Mouse (Mus musculus): ENCODE measurements at regions not wholly inside any gene's neighbourhood (a gene's known extent, or its start where the extent isn't known, plus 50 kb on each side); places are given as distances from the start of the nearest gene placed in this dataset.

GRCm38 (mm10) chr2:101080231-101080630 lies 544.3 kb upstream of the Rag2 start:
- Histone ChIP-seq H3K4me1 (replicated peaks) (no peaks in the 10 kb centered on the region), H3K4me3 (replicated peaks) (no peak overlapping the region), H3K9me3 (no peaks in the 10 kb centered on the region), H3K4me2 (replicated peaks) (no peak overlapping the region), H3K27me3 (no peaks in the 10 kb centered on the region), H3K9ac (replicated peaks) (no peak overlapping the region), H3K36me3 (no peaks in the 10 kb centered on the region), H3K27ac (no peak overlapping the region)
- no peak for ATAC-seq
- 73% methylated on average over 1 of the region's 1 CpGs for WGBS

GRCm38 (mm10) chr2:101083813-101084212 lies 540.7 kb upstream of the Rag2 start:
- no peaks in the 10 kb centered on the region for H3K9me3 ChIP-seq

DNA sequence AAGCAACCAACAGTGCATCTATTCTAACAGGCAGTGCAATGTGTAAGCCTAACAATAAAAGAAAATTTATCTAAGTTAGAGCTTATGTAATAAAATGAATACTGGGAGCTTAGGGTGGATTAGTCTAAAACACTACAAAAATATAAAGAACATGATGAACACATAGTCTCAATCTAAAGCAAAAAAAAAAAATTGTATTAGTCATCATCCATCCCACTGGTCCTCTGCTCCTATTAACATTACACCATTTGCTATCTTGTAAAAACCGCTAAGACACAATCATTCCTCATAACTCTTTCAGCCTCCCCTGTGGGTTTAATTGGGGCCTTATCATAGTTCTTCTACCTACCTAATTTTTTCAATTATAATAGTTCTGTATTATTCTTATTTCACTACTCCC lies 539.9 kb upstream of the Rag2 start:
- Histone ChIP-seq H3K4me2 (replicated peaks) (no peak overlapping the region), H3K4me3 (replicated peaks) (no peak overlapping the region), H3K27me3 (no peaks in the 10 kb centered on the region), H3K27ac (no peak overlapping the region), H3K36me3 (no peaks in the 10 kb centered on the region), H3K9me3 (no peaks in the 10 kb centered on the region), H3K9ac (replicated peaks) (no peak overlapping the region), H3K4me1 (replicated peaks) (no peaks in the 10 kb centered on the region)
- 90% methylated on average over 1 of the region's 1 CpGs for WGBS
- no peak for ATAC-seq

More at GRCm38 (mm10) chr2:101083813-101084212, 540.7 kb upstream of the Rag2 start:
- ATAC-seq = no peak
- H3K4me2 ChIP-seq (replicated peaks) = no peak overlapping the region
- no peak overlapping the region for H3K27ac ChIP-seq
- no peak overlapping the region for H3K4me3 ChIP-seq (replicated peaks)
- H3K36me3 ChIP-seq = no peaks in the 10 kb centered on the region
- no peaks in the 10 kb centered on the region for H3K4me1 ChIP-seq (replicated peaks)
- H3K9ac ChIP-seq (replicated peaks) = no peak overlapping the region
- H3K27me3 ChIP-seq = no peaks in the 10 kb centered on the region

DNA sequence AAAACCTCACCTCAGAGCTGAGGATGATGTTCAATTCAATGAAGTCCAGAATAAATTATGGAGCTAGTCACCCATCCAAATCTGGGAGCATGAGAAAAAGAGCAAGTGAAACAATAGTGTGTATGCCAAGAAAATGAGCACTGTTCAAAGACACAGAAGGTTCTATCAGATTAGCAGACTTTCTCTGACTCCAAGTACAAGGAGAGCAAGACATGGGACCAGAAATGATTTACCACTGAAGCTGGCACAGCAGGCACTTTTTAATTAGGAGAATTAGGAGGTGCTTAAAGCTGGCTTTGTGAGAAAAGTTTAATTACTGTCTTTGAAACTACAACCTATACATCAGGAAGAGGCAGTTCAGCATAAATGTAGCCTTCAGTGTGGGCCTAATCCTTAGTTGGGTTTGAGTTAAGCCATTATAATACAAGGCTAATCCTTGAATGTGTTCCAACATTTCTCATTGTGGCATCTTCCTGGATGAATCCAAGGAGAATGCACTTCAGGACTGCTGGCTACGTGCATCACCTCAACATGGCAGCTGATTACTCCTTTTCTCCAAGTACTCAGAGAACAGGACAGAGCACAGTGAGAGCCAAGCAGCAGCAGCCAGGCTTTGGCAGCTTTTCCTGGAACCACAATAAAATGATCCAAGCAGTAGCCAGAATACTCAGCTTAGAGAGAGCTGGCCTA lies 517.2 kb upstream of the Rag2 start:
- no peak overlapping the region for H3K4me3 ChIP-seq (replicated peaks)
- no peaks in the 10 kb centered on the region for H3K9me3 ChIP-seq
- H3K27ac ChIP-seq = no peak overlapping the region
- H3K4me2 ChIP-seq (replicated peaks) = no peak overlapping the region
- H3K4me1 ChIP-seq (replicated peaks) = no peaks in the 10 kb centered on the region
- peak; percentile 53; the same call in 1 of the 2 replicates for ATAC-seq
- H3K27me3 ChIP-seq = no peaks in the 10 kb centered on the region
- no peaks in the 10 kb centered on the region for H3K36me3 ChIP-seq
- 22% methylated on average over 1 of the region's 1 CpGs for WGBS
- no peak overlapping the region for H3K9ac ChIP-seq (replicated peaks)

GRCm38 (mm10) chr2:101136867-101137266 lies 487.7 kb upstream of the Rag2 start:
- no peak overlapping the region for H3K9ac ChIP-seq (replicated peaks)
- H3K4me2 ChIP-seq (replicated peaks) = no peak overlapping the region
- no peak for ATAC-seq
- no peaks in the 10 kb centered on the region for H3K9me3 ChIP-seq
- H3K36me3 ChIP-seq = no peaks in the 10 kb centered on the region
- H3K27me3 ChIP-seq = no peaks in the 10 kb centered on the region
- WGBS = 25% methylated on average over 1 of the region's 1 CpGs
- H3K4me1 ChIP-seq (replicated peaks) = no peaks in the 10 kb centered on the region
- H3K27ac ChIP-seq = no peak overlapping the region
- no peak overlapping the region for H3K4me3 ChIP-seq (replicated peaks)

DNA sequence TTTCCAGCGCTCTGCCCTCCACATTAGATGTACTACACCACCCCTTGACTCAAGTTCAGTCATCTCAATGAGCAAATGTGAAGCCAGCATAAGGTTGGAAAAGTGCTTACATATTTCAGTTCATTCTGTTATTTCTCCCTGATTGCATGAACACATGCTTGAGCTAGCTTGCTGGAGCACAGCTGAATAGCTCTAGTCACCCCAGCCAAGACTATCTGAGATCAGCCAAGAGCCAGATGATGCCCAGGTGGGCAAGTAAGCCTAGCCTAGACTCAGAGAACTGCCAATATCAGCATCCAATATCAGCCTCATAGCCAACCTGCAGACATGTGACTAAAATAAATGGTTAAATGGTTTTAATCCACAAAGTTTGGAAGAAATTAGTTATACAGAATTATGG lies 484.6 kb upstream of the Rag2 start:
- no peak for ATAC-seq
- no peaks in the 10 kb centered on the region for H3K36me3 ChIP-seq
- H3K4me2 ChIP-seq (replicated peaks) = no peak overlapping the region

GRCm38 (mm10) chr2:101156755-101157271 lies 467.7 kb upstream of the Rag2 start:
- Histone ChIP-seq H3K9ac (replicated peaks) (no peak overlapping the region), H3K4me3 (replicated peaks) (no peak overlapping the region), H3K4me2 (replicated peaks) (no peak overlapping the region), H3K9me3 (no peaks in the 10 kb centered on the region), H3K27me3 (no peaks in the 10 kb centered on the region), H3K4me1 (replicated peaks) (peaks cover 11% of the 10 kb centered on the region; the same call in 1 of the 2 replicates), H3K27ac (no peak overlapping the region; the same call in 1 of the 2 replicates), H3K36me3 (no peaks in the 10 kb centered on the region)
- peak; percentile 68; the same call in 1 of the 2 replicates for ATAC-seq
- 41% methylated on average over 5 of the region's 5 CpGs for whole genome bisulfite sequencing

More for the DNA sequence above, 484.6 kb upstream of the Rag2 start:
- no peak overlapping the region for H3K27ac ChIP-seq
- no peak overlapping the region for H3K9ac ChIP-seq (replicated peaks)
- no peaks in the 10 kb centered on the region for H3K27me3 ChIP-seq
- 93% methylated on average over 1 of the region's 1 CpGs for WGBS
- no peaks in the 10 kb centered on the region for H3K4me1 ChIP-seq (replicated peaks)
- no peaks in the 10 kb centered on the region for H3K9me3 ChIP-seq
- H3K4me3 ChIP-seq (replicated peaks) = no peak overlapping the region

DNA sequence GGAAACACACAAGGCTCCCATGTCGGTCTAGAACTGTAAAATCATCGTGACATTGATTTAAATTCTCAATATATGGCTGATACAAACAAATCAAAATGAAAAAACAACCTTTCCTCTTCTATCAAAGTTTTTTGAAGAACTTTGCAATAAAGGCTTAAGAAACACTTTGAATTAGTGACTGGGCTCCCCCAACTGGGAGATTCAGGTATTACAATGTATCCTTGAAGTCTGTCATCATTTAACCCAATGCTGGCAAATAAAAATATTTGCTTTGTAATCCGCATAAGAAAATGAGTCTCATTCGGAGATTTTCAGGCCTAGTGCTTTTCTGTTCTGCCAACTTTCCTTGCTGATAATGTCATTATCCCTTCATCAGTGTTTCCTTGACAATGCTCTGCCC lies 465.2 kb upstream of the Rag2 start:
- H3K4me2 ChIP-seq (replicated peaks) = no peak overlapping the region
- H3K36me3 ChIP-seq = no peaks in the 10 kb centered on the region
- no peak overlapping the region for H3K4me3 ChIP-seq (replicated peaks)
- ATAC-seq = no peak
- no peaks in the 10 kb centered on the region for H3K27me3 ChIP-seq
- H3K4me1 ChIP-seq (replicated peaks) = peaks cover 11% of the 10 kb centered on the region; the same call in 1 of the 2 replicates
- no peak overlapping the region for H3K9ac ChIP-seq (replicated peaks)
- no peak overlapping the region for H3K27ac ChIP-seq
- 33% methylated on average over 4 of the region's 4 CpGs for WGBS
- H3K9me3 ChIP-seq = no peaks in the 10 kb centered on the region

GRCm38 (mm10) chr2:101165942-101166341 lies 458.6 kb upstream of the Rag2 start:
- Histone ChIP-seq H3K27me3 (peaks cover 30% of the 10 kb centered on the region), H3K9ac (replicated peaks) (no peak overlapping the region), H3K4me3 (replicated peaks) (no peak overlapping the region), H3K4me2 (replicated peaks) (no peak overlapping the region), H3K36me3 (no peaks in the 10 kb centered on the region), H3K4me1 (replicated peaks) (no peaks in the 10 kb centered on the region), H3K9me3 (no peaks in the 10 kb centered on the region), H3K27ac (no peak overlapping the region)
- no peak for ATAC-seq
- 63% methylated on average over 6 of the region's 6 CpGs for WGBS

DNA sequence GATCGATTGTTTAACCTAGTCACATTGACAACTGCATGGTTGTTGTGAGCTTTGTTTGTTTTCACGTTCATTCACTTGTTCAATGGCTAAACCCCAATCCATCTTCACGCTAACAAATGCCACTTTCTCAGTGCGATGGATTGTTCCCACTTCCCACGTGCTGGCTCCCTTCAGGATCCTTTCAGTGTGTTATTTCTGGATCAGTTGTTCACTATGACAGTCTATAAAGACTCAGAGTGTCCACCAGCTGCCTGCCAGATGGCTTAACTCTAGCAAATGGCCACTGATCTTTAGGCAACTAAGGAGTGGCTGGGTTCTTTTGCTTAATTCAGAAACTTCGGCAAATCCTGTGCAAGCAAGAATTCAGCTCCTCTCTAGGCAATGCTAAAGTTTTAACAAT lies 451.7 kb upstream of the Rag2 start:
- ATAC-seq = peak; percentile 84
- Histone ChIP-seq H3K36me3 (no peaks in the 10 kb centered on the region), H3K9me3 (no peaks in the 10 kb centered on the region), H3K27me3 (peaks cover 20% of the 10 kb centered on the region), H3K4me3 (replicated peaks) (no peak overlapping the region), H3K27ac (no peak overlapping the region), H3K4me2 (replicated peaks) (no peak overlapping the region), H3K9ac (replicated peaks) (no peak overlapping the region), H3K4me1 (replicated peaks) (0 out of 2 replicates have a peak, but pooled peaks cover 5% of the 10 kb centered on the region)
- 7% methylated on average over 6 of the region's 6 CpGs for WGBS

DNA sequence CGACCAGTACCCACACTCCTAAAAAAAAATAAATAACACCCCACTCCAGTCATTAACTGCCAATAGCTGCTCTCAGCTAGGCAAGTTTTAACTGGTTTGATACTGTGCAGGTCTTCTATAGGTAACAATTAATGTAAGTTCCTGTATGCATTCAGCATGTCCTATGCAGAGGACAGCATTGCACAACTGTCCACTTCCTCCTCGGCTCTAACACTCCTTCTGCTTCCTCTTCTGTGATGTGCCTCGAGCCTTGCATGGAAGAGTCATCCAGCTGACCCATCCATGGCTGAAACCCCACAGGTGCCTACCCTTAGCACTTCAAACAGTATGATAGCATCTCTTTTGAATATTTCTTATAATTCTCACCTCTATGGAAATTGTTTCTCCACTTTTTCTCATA lies 449.4 kb upstream of the Rag2 start:
- Histone ChIP-seq H3K36me3 (no peaks in the 10 kb centered on the region), H3K27me3 (0 out of 2 replicates have a peak, but pooled peaks cover 4% of the 10 kb centered on the region), H3K4me1 (replicated peaks) (0 out of 2 replicates have a peak, but pooled peaks cover 5% of the 10 kb centered on the region), H3K4me3 (replicated peaks) (no peak overlapping the region), H3K4me2 (replicated peaks) (no peak overlapping the region), H3K27ac (no peak overlapping the region), H3K9ac (replicated peaks) (no peak overlapping the region), H3K9me3 (no peaks in the 10 kb centered on the region)
- 88% methylated on average over 3 of the region's 3 CpGs for WGBS
- ATAC-seq = no peak

- Histone ChIP-seq H3K27me3 (no peaks in the 10 kb centered on the region), H3K27ac (no peak overlapping the region), H3K4me3 (replicated peaks) (no peak overlapping the region), H3K9ac (replicated peaks) (no peak overlapping the region), H3K4me2 (replicated peaks) (no peak overlapping the region), H3K36me3 (no peaks in the 10 kb centered on the region), H3K9me3 (no peaks in the 10 kb centered on the region), H3K4me1 (replicated peaks) (no peaks in the 10 kb centered on the region)
- no peak for ATAC-seq
- 88% methylated on average over 3 of the region's 3 CpGs for WGBS
Observed at GRCm38 (mm10) chr2:101206637-101207036, 417.9 kb upstream of the Rag2 start.

GRCm38 (mm10) chr2:101209136-101209535 lies 415.4 kb upstream of the Rag2 start:
- 76% methylated on average over 4 of the region's 4 CpGs for WGBS
- no peak for ATAC-seq
- no peak overlapping the region for H3K4me3 ChIP-seq (replicated peaks)
- H3K4me2 ChIP-seq (replicated peaks) = no peak overlapping the region
- H3K9ac ChIP-seq (replicated peaks) = no peak overlapping the region
- H3K4me1 ChIP-seq (replicated peaks) = no peaks in the 10 kb centered on the region
- no peaks in the 10 kb centered on the region for H3K36me3 ChIP-seq
- H3K27me3 ChIP-seq = no peaks in the 10 kb centered on the region
- H3K27ac ChIP-seq = no peak overlapping the region
- no peaks in the 10 kb centered on the region for H3K9me3 ChIP-seq
